Mouse (Mus musculus): ENCODE measurements around the gene Stoml1.

Gene Stoml1

DNA sequence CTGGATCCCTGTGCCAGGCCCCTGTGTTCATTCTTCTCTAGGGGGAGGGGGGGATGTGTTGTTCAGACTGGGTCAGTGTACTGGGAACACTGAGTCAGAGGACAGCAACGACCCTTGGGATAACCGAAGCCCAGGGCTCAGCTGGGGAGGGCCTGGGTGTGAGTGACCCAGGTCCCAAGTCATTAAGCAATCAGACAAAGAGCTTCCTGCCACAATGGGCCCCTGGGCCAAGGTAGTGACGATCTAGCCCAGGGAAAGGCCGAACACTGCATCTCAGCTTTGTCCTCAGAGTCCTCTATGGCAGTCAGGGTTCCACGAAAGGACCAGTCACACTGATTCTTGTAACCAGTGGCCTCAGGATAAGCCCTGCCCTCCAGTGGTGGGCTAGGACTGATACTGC lies 50.2 kb downstream of the Stoml1 start:
- no peak for DNase-seq (ENCODE audit: extremely low read depth, low read depth)

GRCm38 (mm10) chr9:58303599-58304271 lies 50.8 kb downstream of the Stoml1 start:
- no peak for DNase-seq (ENCODE audit: extremely low read depth, low read depth)

- DNase-seq (ENCODE audit: extremely low read depth, low read depth), result no peak
Measured at GRCm38 (mm10) chr9:58305686-58306085, 52.7 kb downstream of the Stoml1 start.

GRCm38 (mm10) chr9:58308395-58308794 lies 55.4 kb downstream of the Stoml1 start:
- DNase-seq (ENCODE audit: extremely low read depth, low read depth), result no peak

GRCm38 (mm10) chr9:58310043-58310660 lies 57.2 kb downstream of the Stoml1 start:
- no peak for DNase-seq (ENCODE audit: extremely low read depth, low read depth)

- DNase-seq (ENCODE audit: extremely low read depth, low read depth), result no peak
Measured at GRCm38 (mm10) chr9:58311191-58311910, 58.4 kb downstream of the Stoml1 start.

Measured in MEL-GATA-1-ER (cell line).